Mouse (Mus musculus): ENCODE measurements around the gene Gm21173. TPM values are rescaled to one million over a fixed set of nuclear protein-coding genes. Genes with fewer than 3 reads are reported as not detected.
"Not testable (repeated sequence)": the region's sequence is repeated elsewhere in the genome, so short reads cannot be mapped to it uniquely, and the experiment has no call there.

Gm21173 gene
- polyA plus RNA-seq (2012; ENCODE audit: insufficient read depth, low replicate concordance), result not detected in 2 replicates

- not testable (repeated sequence) for H3K9me3 ChIP-seq; H3K4me3 ChIP-seq (replicated peaks); H3K27me3 ChIP-seq (replicated peaks); H3K4me1 ChIP-seq; H3K36me3 ChIP-seq (replicated peaks; ENCODE audit: low read length)
Measured at GRCm38 (mm10) chrY:76761300-76761699, at the start of gene Gm21173. TSS of gene Gm21173 (plus strand) at chrY:76761600.
